Mouse (Mus musculus): Measurements from ENCODE around the gene AW551984. TPM values are rescaled to one million over a fixed set of nuclear protein-coding genes. Genes with fewer than 3 reads are reported as not detected.

The AW551984 gene
- total RNA-seq (2021): 1 to 10 TPM; 5.3 to 7.1 TPM

DNA sequence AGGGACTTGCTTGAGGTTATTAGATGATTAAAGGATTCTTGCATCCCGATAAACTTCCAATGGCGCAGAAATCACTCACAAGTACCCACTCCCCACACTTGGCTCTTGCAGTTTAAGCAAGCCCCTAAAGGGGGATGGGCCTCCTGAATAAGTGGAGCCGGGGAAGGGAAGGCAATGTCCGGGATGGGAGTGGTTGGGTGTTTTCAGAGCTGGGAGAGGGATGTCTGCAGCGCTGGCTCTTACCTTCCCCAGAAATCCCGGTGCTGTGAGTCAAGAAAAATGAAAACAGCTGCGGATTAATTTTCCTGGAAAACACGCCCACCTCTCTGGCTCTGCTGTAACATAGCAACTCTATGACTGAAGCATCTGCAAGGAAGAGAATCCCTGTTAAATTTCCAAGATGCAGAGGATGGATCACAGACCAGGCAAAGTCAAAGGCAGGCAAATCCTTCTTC is at the start of gene AW551984:
Gene AW551984 (minus strand): TSS at position 405 of the 455 bp plus-strand sequence.
- intact Hi-C loops (cut with DNase I): loop anchor here (5.0 kb wide), 1 partner anchor 797 kb away; no protein-coding TSS in a partner anchor
- peak in 1 of 2 experiments; percentile 4 for DNase-seq (ENCODE audit: low spot score in 2 of 2)

- no peak for DNase-seq (ENCODE audit: low spot score in 2 of 2)
- intact Hi-C loops (cut with DNase I): no loop called here
Measured at GRCm38 (mm10) chr9:39647382-39647781, 43.2 kb upstream of the AW551984 start.

DNA sequence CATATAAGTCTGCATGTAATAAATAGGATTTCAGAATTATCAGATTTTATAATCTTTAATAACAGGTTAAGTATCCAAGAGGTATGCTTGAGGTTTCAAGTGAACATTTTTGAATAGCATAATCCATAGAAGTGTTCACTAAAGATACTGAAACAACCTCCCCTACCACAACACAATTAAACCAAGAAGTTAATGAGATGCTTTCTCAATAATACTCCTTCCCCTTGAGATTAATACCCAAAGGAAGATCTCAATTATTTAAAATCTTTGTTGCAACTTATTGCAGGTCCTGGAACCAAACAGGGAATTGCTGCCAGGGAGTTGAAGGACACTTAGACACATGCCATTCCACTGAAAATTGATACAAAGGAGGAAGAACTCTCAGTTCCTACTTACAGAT is 40.6 kb upstream of the AW551984 start, which contains the start of gene Olfr961:
Gene Olfr961 (plus strand): TSS at position 301 of the 400 bp plus-strand sequence.
- DNase-seq (ENCODE audit: low spot score in 2 of 2): no peak
- intact Hi-C loops (cut with DNase I): no loop called here

DNA sequence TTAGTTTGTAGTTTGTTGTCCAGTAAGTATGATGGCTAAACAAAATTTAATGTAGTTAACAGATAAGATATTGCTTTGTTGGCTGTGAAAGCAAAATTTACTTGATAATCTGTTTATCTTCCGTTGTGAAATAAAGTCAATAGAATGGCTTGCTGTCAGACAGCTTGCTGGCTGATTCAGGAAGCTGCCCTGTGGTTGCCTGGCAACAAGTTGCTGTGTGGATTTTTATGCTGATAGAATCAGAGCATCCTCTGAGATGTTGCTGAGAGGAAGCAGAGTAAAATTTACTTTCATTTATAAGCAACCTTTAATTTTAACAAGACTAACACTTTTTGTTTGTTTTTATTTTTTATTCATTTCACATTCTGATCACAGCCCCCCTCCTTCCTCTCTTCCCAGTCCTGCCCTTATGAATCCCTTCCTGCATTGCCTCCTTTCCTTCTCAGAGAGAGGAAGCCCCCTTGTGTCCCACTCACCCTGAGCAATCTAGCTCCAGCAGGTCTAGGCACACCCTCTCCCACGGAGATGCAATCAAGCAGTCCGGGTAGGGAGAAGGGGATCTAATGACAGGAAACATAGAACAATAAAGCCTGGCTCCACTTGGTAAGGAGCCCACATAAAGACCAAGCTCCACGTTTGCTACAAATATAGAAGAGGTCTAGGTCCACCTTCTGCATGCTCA is 29.9 kb upstream of the AW551984 start:
- intact Hi-C loops (cut with DNase I): no loop called here
- DNase-seq (ENCODE audit: low spot score in 2 of 2): peak; percentile 31 to 36

GRCm38 (mm10) chr9:39629069-39629468 is 24.9 kb upstream of the AW551984 start:
- no peak for DNase-seq (ENCODE audit: low spot score in 2 of 2)
- intact Hi-C loops (cut with DNase I): no loop called here

DNA sequence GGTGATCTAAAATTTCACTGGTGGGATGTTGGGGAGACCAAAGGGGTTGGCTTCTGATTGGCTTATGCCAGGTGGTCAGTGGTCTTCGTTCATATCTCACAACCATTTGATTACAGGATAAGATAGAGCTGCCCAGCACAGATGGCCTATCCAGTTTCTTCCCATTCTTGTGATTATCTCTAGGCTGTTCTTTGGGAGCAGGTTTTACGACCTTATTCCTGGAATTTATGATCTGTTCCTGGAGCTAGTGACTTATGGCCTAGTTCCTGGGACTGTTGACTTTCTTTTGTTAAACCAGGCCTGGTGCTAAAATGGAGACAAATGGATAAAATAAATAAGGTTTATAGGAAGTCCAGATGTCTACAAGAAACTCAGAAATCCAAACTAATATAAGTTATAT is 20.5 kb upstream of the AW551984 start:
- DNase-seq (ENCODE audit: low spot score in 2 of 2): no peak
- intact Hi-C loops (cut with DNase I): no loop called here

DNA sequence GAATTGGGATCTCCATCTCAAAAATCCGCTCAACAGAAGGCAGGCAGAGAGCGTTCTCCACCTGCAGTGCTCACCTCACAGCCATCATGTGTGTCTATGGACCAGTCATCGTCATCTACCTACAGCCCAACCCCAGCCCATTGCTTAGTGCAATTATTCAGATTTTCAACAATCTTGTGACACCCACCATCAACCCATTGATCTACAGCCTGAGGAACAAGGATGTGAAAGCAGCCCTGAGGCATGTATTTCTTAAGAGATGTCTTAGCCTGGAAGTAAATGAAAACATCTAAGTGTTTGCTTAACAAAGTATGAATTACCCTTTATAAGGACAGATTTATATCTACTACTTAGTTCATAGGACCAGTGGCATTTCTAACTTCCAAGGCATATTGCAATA is 19.6 kb upstream of the AW551984 start:
- no peak for DNase-seq (ENCODE audit: low spot score in 2 of 2)
- intact Hi-C loops (cut with DNase I): no loop called here

- DNase-seq (ENCODE audit: low spot score in 2 of 2): no peak
- intact Hi-C loops (cut with DNase I): no loop called here
Measured at GRCm38 (mm10) chr9:39621073-39621472, 16.9 kb upstream of the AW551984 start, which contains the start of gene Olfr960. Gene Olfr960 (plus strand): TSS chr9:39621373.

GRCm38 (mm10) chr9:39611953-39612352 is 7.8 kb upstream of the AW551984 start:
- peak; percentile 19 to 41 for DNase-seq (ENCODE audit: low spot score in 2 of 2)
- intact Hi-C loops (cut with DNase I): loop anchor here (2.0 kb wide), 1 partner anchor 103 kb away; no protein-coding TSS in a partner anchor

- intact Hi-C loops (cut with DNase I): no loop called here
- DNase-seq (ENCODE audit: low spot score in 2 of 2): no peak
Measured at GRCm38 (mm10) chr9:39610355-39610754, 6.2 kb upstream of the AW551984 start, which contains the start of gene Olfr148. Gene Olfr148 (plus strand): TSS chr9:39610655.

- intact Hi-C loops (cut with DNase I): no loop called here
- no peak for DNase-seq (ENCODE audit: low spot score in 2 of 2)
Measured at GRCm38 (mm10) chr9:39608497-39608896, 4.3 kb upstream of the AW551984 start.

- no peak for DNase-seq (ENCODE audit: low spot score in 2 of 2)
- intact Hi-C loops (cut with DNase I): loop anchor here (5.0 kb wide), 1 partner anchor 796 kb away; no protein-coding TSS in a partner anchor
Measured at GRCm38 (mm10) chr9:39603333-39603845, 814 bp downstream of the AW551984 start.

DNA sequence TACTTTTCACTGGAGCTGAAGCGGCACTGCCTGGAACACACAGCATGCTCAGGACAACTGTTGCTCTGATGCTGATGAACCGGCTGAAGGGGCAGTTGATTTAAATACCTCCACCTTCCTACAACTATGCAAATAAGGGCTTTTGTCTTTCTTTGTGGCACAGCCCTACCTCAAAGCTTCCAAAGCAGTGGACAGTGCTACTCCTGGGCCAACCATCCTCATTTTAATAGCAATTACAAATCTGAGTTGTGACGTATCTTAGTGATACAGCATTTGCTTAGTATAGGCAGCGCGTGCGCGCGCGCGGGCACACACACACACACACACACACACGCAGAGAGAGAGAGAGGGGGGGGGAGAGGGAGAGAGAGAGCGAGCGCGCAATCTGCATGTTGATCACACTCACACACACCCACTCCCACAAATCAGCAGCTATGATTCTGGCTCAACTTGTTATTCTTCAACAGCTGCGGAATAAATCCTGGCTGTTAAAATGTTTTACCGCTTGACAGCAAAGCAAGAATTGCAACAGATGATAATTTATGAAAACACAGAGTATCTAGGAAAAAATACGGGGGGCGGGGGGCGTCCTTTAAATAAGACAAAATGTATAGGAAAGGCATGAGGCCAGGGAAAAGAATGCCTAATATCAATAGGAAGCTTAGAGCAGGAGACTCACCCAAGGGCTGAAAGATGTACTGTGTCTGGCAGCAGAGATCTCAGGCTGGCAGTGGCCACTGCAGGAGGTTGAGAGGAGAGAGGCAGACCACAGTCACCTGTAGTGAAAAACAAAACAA is 1.5 kb downstream of the AW551984 start:
- intact Hi-C loops (cut with DNase I): loop anchor here (5.0 kb wide), 1 partner anchor 795 kb away; no protein-coding TSS in a partner anchor
- DNase-seq (ENCODE audit: low spot score in 2 of 2): peak; percentile 22 to 25

GRCm38 (mm10) chr9:39577050-39577449 is 27.2 kb downstream of the AW551984 start:
- intact Hi-C loops (cut with DNase I): no loop called here
- peak in 1 of 2 experiments; percentile 56 for DNase-seq (ENCODE audit: low spot score in 2 of 2)

- no peak for DNase-seq (ENCODE audit: low spot score in 2 of 2)
- intact Hi-C loops (cut with DNase I): no loop called here
Measured at GRCm38 (mm10) chr9:39575469-39575868, 28.7 kb downstream of the AW551984 start, which contains the start of gene Olfr959. Gene Olfr959 (minus strand): TSS chr9:39575569.

- no peak for DNase-seq (ENCODE audit: low spot score in 2 of 2)
- intact Hi-C loops (cut with DNase I): no loop called here
Measured at GRCm38 (mm10) chr9:39558349-39558647, 45.9 kb downstream of the AW551984 start.

DNA sequence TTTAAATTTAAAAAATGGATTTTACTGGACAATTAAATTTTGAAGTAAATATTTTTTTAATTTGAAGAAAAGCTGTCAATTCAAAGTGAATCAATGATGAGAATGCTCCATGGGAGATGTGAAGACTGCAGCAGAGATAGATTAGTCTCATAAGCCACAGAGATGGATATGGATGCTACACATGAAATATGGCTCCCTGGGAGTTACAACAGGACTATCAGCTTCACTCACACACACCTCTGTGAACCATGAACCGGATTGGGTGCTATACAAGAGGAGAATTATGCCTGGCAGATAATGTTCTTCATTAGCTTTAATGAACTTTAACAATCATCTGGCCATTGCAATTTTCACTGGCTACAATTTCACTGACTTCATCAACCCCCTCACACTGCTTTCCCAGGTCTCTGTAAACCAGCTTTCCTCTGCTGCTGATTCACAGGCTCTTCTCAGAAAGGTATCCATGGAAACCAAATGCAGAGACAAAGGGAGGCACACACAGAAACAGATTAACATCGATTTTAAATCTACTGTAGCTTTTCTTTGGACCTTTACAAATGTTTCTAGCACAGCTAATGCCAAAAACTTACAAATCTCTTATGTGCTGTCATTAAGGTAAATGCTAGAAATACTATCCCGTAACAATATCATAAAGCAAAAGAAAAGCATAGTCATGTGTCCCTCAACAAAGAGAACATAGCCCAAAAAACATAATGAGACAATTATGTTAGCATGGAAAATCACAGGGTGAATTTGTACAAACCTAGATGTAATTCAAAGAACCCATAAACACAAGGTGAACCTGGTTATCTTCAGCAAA is 46.5 kb downstream of the AW551984 start:
- intact Hi-C loops (cut with DNase I): no loop called here
- DNase-seq (ENCODE audit: low spot score in 2 of 2): peak; percentile 34 to 47

GRCm38 (mm10) chr9:39553946-39554345 is 50.3 kb downstream of the AW551984 start, which contains the start of gene Olfr958:
Gene Olfr958 (minus strand): TSS chr9:39554054.
- intact Hi-C loops (cut with DNase I): no loop called here
- DNase-seq (ENCODE audit: low spot score in 2 of 2): no peak

DNA sequence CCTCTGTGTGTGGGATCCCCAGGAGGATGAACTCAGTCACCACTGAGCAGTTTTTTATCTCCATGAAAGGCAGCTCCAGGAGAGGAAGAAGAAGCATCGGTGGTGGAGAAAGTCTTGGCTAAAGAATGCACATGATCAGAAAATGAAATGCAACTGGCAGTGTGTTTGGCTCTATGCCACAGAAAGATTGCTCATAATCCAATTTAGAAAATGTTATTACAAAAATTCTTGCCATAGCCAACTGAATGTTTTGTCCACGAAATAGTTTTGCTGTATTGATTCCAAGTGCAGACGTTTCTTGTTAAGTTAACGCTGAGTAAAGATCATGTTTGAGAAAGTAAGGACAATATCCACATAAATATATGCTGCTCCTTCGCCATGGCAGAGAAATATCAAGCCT is 53.4 kb downstream of the AW551984 start:
- intact Hi-C loops (cut with DNase I): no loop called here
- DNase-seq (ENCODE audit: low spot score in 2 of 2): peak; percentile 7 to 8
